Mouse (Mus musculus): Measurements from ENCODE around the gene Sppl3. TPM values are rescaled to one million over a fixed set of nuclear protein-coding genes. Genes with fewer than 3 reads are reported as not detected.

Sppl3 gene
- 22.3 TPM for polyA plus RNA-seq (2014; fragmentation: Illumina TruSeq; extraction: RNeasy Lipid Tissue Mini Kit (QIAGEN cat#74804); ENCODE audit: low read depth, low replicate concordance)

DNA sequence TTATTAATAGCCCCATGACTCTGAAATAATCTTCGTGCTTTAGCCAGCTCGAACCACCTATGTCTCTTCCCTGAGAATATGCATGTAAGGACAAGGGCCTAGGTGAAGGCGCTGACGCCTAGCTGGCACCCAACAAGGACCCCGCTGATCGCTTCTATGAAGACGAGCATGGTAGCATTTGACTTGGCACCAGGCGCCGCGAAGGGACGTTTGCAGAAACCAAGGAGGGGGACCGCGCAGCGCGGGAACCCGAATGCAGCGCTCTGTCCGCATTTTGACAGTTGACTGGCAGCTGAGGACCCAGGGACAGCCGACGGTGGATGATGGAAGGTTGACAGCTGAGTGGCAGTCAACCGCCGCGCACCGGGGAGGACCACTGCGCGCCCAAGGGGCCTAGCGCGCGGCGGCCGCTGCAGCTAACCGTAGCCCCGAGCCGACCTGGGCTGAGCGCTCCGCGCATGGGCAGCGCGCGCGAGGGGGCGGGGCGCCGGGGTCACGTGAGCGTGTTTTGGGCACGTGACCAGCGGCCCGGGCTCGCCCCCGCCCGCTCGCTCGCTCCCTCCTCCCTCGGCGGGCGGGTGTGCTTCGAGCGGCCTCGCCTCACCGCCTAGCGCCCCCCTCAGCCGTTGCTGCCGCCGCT, at the start of gene Sppl3:
Sppl3 (plus strand) TSS at position 561 of the 640 bp plus-strand sequence.

DNA sequence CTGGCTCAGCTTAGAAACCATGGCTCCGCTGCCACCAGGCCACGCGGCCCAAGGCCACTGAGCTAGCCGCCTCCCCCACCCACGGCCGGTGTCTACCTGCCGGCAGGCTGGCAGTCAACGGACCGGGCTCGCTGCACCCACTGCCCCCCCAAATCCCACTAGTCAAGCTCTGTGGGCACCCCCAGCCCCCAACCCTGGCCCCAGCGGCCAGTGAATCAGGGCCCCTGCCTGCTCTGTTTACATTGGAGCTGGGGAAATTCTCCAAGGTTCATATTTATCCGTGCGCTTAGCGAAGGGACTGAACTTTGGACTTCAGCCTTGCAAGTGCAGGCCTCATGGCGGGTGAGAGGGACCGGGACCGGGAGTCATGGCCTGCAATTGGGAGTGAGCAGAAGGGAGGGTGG, 40.1 kb upstream of the Sppl3 start, which contains the start of gene Hnf1a:
Hnf1a (minus strand) TSS at position 271 of the 404 bp plus-strand sequence.

DNA sequence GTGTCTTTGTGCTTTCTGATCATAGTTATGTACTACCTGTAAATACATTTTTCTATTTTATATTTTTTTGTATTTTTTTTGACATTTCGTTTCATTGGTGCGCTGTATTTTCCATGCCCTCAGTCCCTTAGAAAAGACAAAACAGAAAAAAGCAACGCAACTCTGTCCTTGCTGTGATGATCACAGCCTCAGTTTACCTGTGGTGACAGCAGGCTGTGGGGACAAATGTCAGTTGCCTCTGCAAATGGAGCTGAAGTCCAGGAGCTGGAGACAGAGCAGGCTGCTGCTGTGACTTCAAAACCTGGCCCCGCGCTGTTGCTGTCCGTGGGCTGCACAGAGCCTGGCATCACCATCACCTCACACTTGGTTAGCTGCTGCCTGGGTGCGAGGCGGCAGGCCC, 87.3 kb downstream of the Sppl3 start, which contains the start of gene Gm10401:
Gm10401 (minus strand) TSS at position 101 of the 400 bp plus-strand sequence.

DNA sequence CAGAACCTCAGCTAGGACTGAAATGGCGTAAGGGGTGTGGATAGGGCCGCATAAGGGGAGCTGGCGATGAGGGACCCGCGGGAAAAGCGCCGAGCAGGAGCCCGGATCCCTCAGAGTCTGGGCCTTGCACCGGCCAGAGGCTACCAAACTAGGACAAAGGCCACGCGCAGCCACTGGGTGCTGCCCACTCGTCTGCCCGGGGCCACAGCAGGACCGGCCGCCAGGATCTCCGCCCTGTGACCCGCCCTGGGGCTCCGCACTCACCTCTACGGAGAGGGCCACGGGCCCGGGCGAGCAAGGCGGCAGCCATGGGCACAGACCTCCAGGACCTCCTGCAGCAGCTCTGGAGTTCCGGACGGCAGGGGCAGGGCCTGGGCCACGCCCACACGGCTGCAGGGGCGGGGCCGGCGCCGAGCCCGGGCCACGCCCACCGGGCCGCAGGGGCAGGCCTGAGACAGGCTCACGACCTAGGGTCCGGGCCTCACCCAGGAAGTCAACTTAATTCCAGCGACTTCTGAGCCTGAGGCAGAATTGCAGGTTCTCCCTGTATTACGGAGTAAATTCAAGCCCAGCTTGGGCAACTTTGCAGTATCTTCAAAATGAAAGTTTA, 108.1 kb downstream of the Sppl3 start, which contains the start of gene Acads:
Acads (minus strand) TSS at position 386 of the 610 bp plus-strand sequence.

DNA sequence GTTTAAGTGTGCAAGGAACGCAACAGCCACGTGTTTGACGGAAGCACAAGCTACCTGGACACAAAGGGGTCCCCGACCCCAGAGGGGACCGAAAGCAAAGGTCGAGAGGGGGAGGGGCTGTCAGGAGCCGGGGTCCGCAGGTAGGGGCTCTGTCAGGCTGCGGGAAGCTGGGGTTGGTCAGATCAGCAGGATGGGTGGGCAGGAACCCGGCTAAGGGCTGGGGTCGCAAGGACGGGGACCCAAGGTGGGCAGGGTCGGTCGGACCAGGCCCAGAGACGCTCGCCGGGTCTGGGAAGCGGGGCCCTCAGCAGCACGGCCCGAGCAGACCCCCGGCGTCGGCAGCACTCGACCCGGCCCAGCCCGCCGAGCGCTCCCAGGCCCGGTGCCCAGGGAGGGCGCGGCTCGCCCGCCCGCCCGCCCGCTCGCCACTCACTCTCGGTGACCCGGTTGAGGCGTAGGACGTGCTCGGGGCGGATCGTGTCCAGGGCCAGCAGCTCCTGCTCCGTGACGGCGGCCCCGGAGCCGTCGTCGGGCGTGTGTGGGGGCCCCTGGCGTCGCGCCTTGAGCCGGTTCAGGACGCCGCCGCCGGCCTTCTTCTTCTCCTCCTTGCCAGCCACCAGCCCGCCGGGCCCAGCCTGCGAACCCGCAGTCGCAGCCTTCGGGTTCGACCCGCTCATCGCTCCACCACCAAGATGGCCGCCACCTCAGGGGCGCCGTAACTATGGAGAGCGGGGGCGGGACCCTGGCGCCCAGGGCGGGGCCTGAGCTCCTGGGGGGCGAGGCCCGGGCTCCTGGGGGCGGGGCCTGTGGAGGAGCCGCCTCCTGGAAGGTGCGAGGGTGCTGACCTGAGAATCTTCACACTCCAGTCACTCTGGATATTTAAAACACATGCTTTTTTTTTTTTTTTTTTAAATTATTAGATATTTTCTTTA, 123.6 kb downstream of the Sppl3 start, which contains the start of gene Unc119b:
Unc119b (minus strand) TSS at position 742 of the 932 bp plus-strand sequence.

Other genes with a start within 250 kb of the Sppl3 start
- gene Ankrd13a, start 236.5 kb upstream of the Sppl3 start, polyA plus RNA-seq (2014; fragmentation: Illumina TruSeq; extraction: RNeasy Lipid Tissue Mini Kit (QIAGEN cat#74804); ENCODE audit: low read depth, low replicate concordance), result 26.1 TPM
- gene Git2, start 235.6 kb upstream of the Sppl3 start, polyA plus RNA-seq (2014; fragmentation: Illumina TruSeq; extraction: RNeasy Lipid Tissue Mini Kit (QIAGEN cat#74804); ENCODE audit: low read depth, low replicate concordance), result 25.9 TPM
- 4.4 TPM for gene 1500011B03Rik, start 187.7 kb upstream of the Sppl3 start, polyA plus RNA-seq (2014; fragmentation: Illumina TruSeq; extraction: RNeasy Lipid Tissue Mini Kit (QIAGEN cat#74804); ENCODE audit: low read depth, low replicate concordance)
- not detected for gene 4930519G04Rik, start 157.5 kb upstream of the Sppl3 start, polyA plus RNA-seq (2014; fragmentation: Illumina TruSeq; extraction: RNeasy Lipid Tissue Mini Kit (QIAGEN cat#74804); ENCODE audit: low read depth, low replicate concordance)
- gene Gm9936, start 152.5 kb upstream of the Sppl3 start, polyA plus RNA-seq (2014; fragmentation: Illumina TruSeq; extraction: RNeasy Lipid Tissue Mini Kit (QIAGEN cat#74804); ENCODE audit: low read depth, low replicate concordance), result not detected
- 20.4 TPM for gene Oasl2, start 114.2 kb upstream of the Sppl3 start, polyA plus RNA-seq (2014; fragmentation: Illumina TruSeq; extraction: RNeasy Lipid Tissue Mini Kit (QIAGEN cat#74804); ENCODE audit: low read depth, low replicate concordance)
- 4.3 TPM for gene Oasl1, start 87.9 kb upstream of the Sppl3 start, polyA plus RNA-seq (2014; fragmentation: Illumina TruSeq; extraction: RNeasy Lipid Tissue Mini Kit (QIAGEN cat#74804); ENCODE audit: low read depth, low replicate concordance)
- 12.4 TPM for gene 2210016L21Rik, start 69.0 kb upstream of the Sppl3 start, polyA plus RNA-seq (2014; fragmentation: Illumina TruSeq; extraction: RNeasy Lipid Tissue Mini Kit (QIAGEN cat#74804); ENCODE audit: low read depth, low replicate concordance)
- gene Hnf1a, start 40.0 kb upstream of the Sppl3 start, polyA plus RNA-seq (2014; fragmentation: Illumina TruSeq; extraction: RNeasy Lipid Tissue Mini Kit (QIAGEN cat#74804); ENCODE audit: low read depth, low replicate concordance), result not detected
- gene Gm10401, start 87.2 kb downstream of the Sppl3 start, polyA plus RNA-seq (2014; fragmentation: Illumina TruSeq; extraction: RNeasy Lipid Tissue Mini Kit (QIAGEN cat#74804); ENCODE audit: low read depth, low replicate concordance), result not detected
- gene Acads, start 108.2 kb downstream of the Sppl3 start, polyA plus RNA-seq (2014; fragmentation: Illumina TruSeq; extraction: RNeasy Lipid Tissue Mini Kit (QIAGEN cat#74804); ENCODE audit: low read depth, low replicate concordance), result 243 TPM
- gene Unc119b, start 123.8 kb downstream of the Sppl3 start, polyA plus RNA-seq (2014; fragmentation: Illumina TruSeq; extraction: RNeasy Lipid Tissue Mini Kit (QIAGEN cat#74804); ENCODE audit: low read depth, low replicate concordance), result 18.8 TPM
- 59.9 TPM for gene Mlec, start 147.0 kb downstream of the Sppl3 start, polyA plus RNA-seq (2014; fragmentation: Illumina TruSeq; extraction: RNeasy Lipid Tissue Mini Kit (QIAGEN cat#74804); ENCODE audit: low read depth, low replicate concordance)
- gene Cabp1, start 183.2 kb downstream of the Sppl3 start, polyA plus RNA-seq (2014; fragmentation: Illumina TruSeq; extraction: RNeasy Lipid Tissue Mini Kit (QIAGEN cat#74804); ENCODE audit: low read depth, low replicate concordance), result 11.9 TPM
- 57.9 TPM for gene Pop5, start 224.7 kb downstream of the Sppl3 start, polyA plus RNA-seq (2014; fragmentation: Illumina TruSeq; extraction: RNeasy Lipid Tissue Mini Kit (QIAGEN cat#74804); ENCODE audit: low read depth, low replicate concordance)

Measured in heart, adult 10 weeks (tissue).